Mouse (Mus musculus) G1E (cell line): ENCODE data around the gene Mecom.

Experiments
- CTCF ChIP-seq: IDR thresholded peaks from 2 replicates; pipeline ENCODE4 v1.5.1; 2012; ENCODE audit warnings: low read depth, low read length, inconsistent platforms, mixed read lengths
- GATA1 ChIP-seq: IDR thresholded peaks from 2 replicates; pipeline ENCODE4 v1.6.1; 2012; ENCODE audit warnings: borderline replicate concordance, low read length, inconsistent platforms, mixed read lengths
- GATA2 ChIP-seq: IDR thresholded peaks from 2 replicates; pipeline ENCODE4 v1.6.1; 2012; ENCODE audit warnings: low read depth, low read length, inconsistent platforms, borderline replicate concordance
- TAL1 ChIP-seq: conservative IDR thresholded peaks from 2 replicates; pipeline ENCODE4 v1.6.1; 2012; ENCODE audit warnings: low read depth, low read length, inconsistent platforms, mixed read lengths

GRCm38 (mm10) chr3:30113249-30113770 lies 434.5 kb downstream of the Mecom start:
- no peak for TF ChIP-seq CTCF
- TF ChIP-seq TAL1: no peak
- no peak for TF ChIP-seq GATA2
- no peak for TF ChIP-seq GATA1
